Mouse (Mus musculus): ENCODE measurements around the gene Tmsb10. TPM values are rescaled to one million over a fixed set of nuclear protein-coding genes. Genes with fewer than 3 reads are reported as not detected.

The Tmsb10 gene
- polyA plus RNA-seq, 1 experiment from 2014 or later, result 3,130 TPM

DNA sequence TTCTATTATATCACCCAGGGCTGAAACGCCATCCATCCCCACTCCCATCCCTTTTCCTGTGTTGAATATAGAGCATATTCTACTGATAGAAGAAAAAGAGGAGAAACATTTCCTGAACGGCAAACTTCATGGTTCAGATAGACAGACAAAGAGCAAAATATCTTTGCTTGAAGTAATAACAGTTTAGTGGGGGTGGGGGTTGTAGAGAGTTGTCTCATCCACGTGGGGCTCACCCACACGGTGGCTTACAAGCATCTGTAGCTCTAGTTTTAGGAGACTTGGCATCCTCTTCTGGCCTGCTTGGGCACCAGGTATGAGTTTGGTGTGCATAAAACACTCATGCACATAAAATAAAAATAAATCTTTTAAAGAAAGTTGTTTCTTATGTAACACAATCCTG, 627 bp upstream of the Tmsb10 start:
- Histone ChIP-seq H3K27me3 (ENCODE audit: control insufficient read depth, insufficient read depth, low read length) (no peaks in the 10 kb centered on the region), H3K4me2 (ENCODE audit: low read depth) (peak overlapping the region; percentile 80), H3K9me3 (ENCODE audit: control insufficient read depth, low read length) (no peaks in the 10 kb centered on the region), H3K9ac (ENCODE audit: low read length) (peak overlapping the region; percentile 99), H3K4me3 (ENCODE audit: low read depth, low read length) (peak overlapping the region; percentile 94), H3K36me3 (ENCODE audit: control insufficient read depth, insufficient read depth, low read length) (no peaks in the 10 kb centered on the region), H3K4me1 (ENCODE audit: control insufficient read depth, insufficient read depth, low read length) (peaks cover 5% of the 10 kb centered on the region), H3K27ac (ENCODE audit: low read depth, low read length) (no peak overlapping the region)
- ATAC-seq (ENCODE audit: insufficient read depth, low FRiP score, low TSS enrichment), result no peak
- WGBS, result 42% methylated on average over 4 of the region's 4 CpGs
- no peak for DNase-seq (ENCODE audit: low spot score)

GRCm38 (mm10) chr6:72957676-72958641, 589 bp downstream of the Tmsb10 start:
- WGBS, result 0% methylated on average over 73 of the region's 75 CpGs
- H3K9me3 ChIP-seq (ENCODE audit: control insufficient read depth, low read length), result no peaks in the 10 kb centered on the region

GRCm38 (mm10) chr6:72957093-72957435, 1.5 kb downstream of the Tmsb10 start:
- Histone ChIP-seq H3K27me3 (ENCODE audit: control insufficient read depth, insufficient read depth, low read length) (no peaks in the 10 kb centered on the region), H3K4me1 (ENCODE audit: control insufficient read depth, insufficient read depth, low read length) (peaks cover 5% of the 10 kb centered on the region), H3K27ac (ENCODE audit: low read depth, low read length) (peak overlapping the region; percentile 60; the same call in 1 of the 2 replicates), H3K9ac (ENCODE audit: low read length) (peak overlapping the region; percentile 99), H3K9me3 (ENCODE audit: control insufficient read depth, low read length) (no peaks in the 10 kb centered on the region), H3K4me2 (ENCODE audit: low read depth) (peak overlapping the region; percentile 80), H3K4me3 (ENCODE audit: low read depth, low read length) (peak overlapping the region; percentile 94), H3K36me3 (ENCODE audit: control insufficient read depth, insufficient read depth, low read length) (no peaks in the 10 kb centered on the region)
- 1% methylated on average over 14 of the region's 14 CpGs for WGBS
- DNase-seq (ENCODE audit: low spot score) (no peak), ATAC-seq (ENCODE audit: insufficient read depth, low FRiP score, low TSS enrichment) (no peak)

More at GRCm38 (mm10) chr6:72957676-72958641, 589 bp downstream of the Tmsb10 start:
- Histone ChIP-seq H3K27me3 (ENCODE audit: control insufficient read depth, insufficient read depth, low read length) (no peaks in the 10 kb centered on the region), H3K4me1 (ENCODE audit: control insufficient read depth, insufficient read depth, low read length) (peaks cover 5% of the 10 kb centered on the region), H3K9ac (ENCODE audit: low read length) (peak overlapping the region; percentile 99), H3K27ac (ENCODE audit: low read depth, low read length) (peak overlapping the region; percentile 85), H3K4me2 (ENCODE audit: low read depth) (peak overlapping the region; percentile 80), H3K36me3 (ENCODE audit: control insufficient read depth, insufficient read depth, low read length) (no peaks in the 10 kb centered on the region), H3K4me3 (ENCODE audit: low read depth, low read length) (peak overlapping the region; percentile 94)
- DNase-seq (ENCODE audit: low spot score), result peak; percentile 91
- peak; percentile 84 for ATAC-seq (ENCODE audit: insufficient read depth, low FRiP score, low TSS enrichment)

- Histone ChIP-seq H3K36me3 (ENCODE audit: control insufficient read depth, insufficient read depth, low read length) (no peaks in the 10 kb centered on the region), H3K4me3 (ENCODE audit: low read depth, low read length) (peak overlapping the region; percentile 94), H3K4me2 (ENCODE audit: low read depth) (peak overlapping the region; percentile 80), H3K9ac (ENCODE audit: low read length) (peak overlapping the region; percentile 99), H3K9me3 (ENCODE audit: control insufficient read depth, low read length) (no peaks in the 10 kb centered on the region), H3K27ac (ENCODE audit: low read depth, low read length) (peak overlapping the region; percentile 60), H3K27me3 (ENCODE audit: control insufficient read depth, insufficient read depth, low read length) (no peaks in the 10 kb centered on the region), H3K4me1 (ENCODE audit: control insufficient read depth, insufficient read depth, low read length) (peaks cover 5% of the 10 kb centered on the region)
- under 1% methylated on average over 15 of the region's 15 CpGs for WGBS
- DNase-seq (ENCODE audit: low spot score) (peak; percentile 75), ATAC-seq (ENCODE audit: insufficient read depth, low FRiP score, low TSS enrichment) (peak; percentile 40)
Measured at GRCm38 (mm10) chr6:72956199-72957092, 2.1 kb downstream of the Tmsb10 start.

DNA sequence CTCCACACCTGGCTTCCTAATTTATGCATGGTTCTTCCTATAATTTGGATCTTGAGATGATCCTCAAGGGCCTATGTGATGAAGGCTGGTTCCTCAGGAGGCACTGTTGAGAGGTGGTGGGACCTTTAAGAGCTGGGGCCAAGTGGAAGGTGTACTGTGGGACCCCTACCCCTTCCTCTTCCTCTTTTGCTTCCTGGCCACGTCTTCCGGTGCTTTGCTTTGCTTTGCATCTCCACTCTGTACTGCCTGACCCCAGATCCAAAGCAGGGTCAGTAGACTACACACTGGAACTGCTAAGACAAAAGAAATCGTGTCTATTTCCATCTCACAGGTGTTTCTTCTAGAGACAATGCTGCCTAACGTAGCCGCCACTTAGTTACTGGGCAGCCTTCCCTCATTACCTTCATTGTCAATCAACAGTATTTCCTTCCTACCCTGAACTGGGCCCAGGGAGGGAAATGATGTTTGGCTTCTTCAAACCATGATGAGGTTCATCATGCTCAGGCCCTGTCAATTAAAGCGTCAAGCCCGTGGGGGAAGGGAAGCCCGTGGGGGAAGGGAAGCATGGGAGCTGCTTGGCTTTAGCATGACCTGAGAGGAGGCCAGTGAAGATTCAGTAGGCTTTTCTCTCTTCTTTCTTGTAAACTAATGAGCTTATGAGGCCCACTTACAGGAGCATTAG, 2.9 kb downstream of the Tmsb10 start:
- Histone ChIP-seq H3K9me3 (ENCODE audit: control insufficient read depth, low read length) (no peaks in the 10 kb centered on the region), H3K27me3 (ENCODE audit: control insufficient read depth, insufficient read depth, low read length) (no peaks in the 10 kb centered on the region), H3K27ac (ENCODE audit: low read depth, low read length) (peak overlapping the region; percentile 3; the same call in 1 of the 2 replicates), H3K4me2 (ENCODE audit: low read depth) (peak overlapping the region; percentile 80), H3K36me3 (ENCODE audit: control insufficient read depth, insufficient read depth, low read length) (no peaks in the 10 kb centered on the region), H3K4me1 (ENCODE audit: control insufficient read depth, insufficient read depth, low read length) (peaks cover 5% of the 10 kb centered on the region), H3K4me3 (ENCODE audit: low read depth, low read length) (peak overlapping the region; percentile 94), H3K9ac (ENCODE audit: low read length) (no peak overlapping the region)
- WGBS, result 52% methylated on average over 8 of the region's 8 CpGs
- ATAC-seq (ENCODE audit: insufficient read depth, low FRiP score, low TSS enrichment), result no peak
- peak; percentile 25 for DNase-seq (ENCODE audit: low spot score)

- DNase-seq (ENCODE audit: low spot score), result no peak
- Histone ChIP-seq H3K4me3 (ENCODE audit: low read depth, low read length) (no peak overlapping the region), H3K4me1 (ENCODE audit: control insufficient read depth, insufficient read depth, low read length) (peaks cover 5% of the 10 kb centered on the region), H3K36me3 (ENCODE audit: control insufficient read depth, insufficient read depth, low read length) (no peaks in the 10 kb centered on the region), H3K27me3 (ENCODE audit: control insufficient read depth, insufficient read depth, low read length) (no peaks in the 10 kb centered on the region), H3K9ac (ENCODE audit: low read length) (no peak overlapping the region), H3K27ac (ENCODE audit: low read depth, low read length) (no peak overlapping the region), H3K4me2 (ENCODE audit: low read depth) (no peak overlapping the region), H3K9me3 (ENCODE audit: control insufficient read depth, low read length) (no peaks in the 10 kb centered on the region)
- 78% methylated on average over 7 of the region's 7 CpGs for WGBS
- ATAC-seq (ENCODE audit: insufficient read depth, low FRiP score, low TSS enrichment), result no peak
Measured at GRCm38 (mm10) chr6:72954786-72955185, 3.8 kb downstream of the Tmsb10 start.

DNA sequence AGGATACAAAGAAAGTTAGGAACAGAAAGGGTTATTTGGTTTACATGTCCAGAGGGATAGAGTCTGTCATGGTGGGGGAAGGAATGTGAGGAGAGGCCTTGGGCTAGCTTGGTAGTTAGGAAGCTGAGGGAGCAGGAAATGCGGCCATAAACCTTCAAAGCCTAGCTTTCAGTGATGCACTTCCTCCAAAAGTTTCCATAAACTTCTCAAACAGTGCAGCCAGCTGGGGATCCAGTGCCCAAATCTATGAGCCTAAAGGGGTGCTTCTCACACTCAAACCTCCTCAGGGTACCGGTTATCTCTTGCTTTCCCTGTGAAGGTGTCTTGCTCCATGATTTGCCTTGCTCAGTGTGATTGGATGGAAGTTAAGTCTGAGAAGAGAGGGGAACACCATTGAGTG, 5.6 kb downstream of the Tmsb10 start:
- WGBS, result 85% methylated on average over 2 of the region's 2 CpGs
- Histone ChIP-seq H3K9ac (ENCODE audit: low read length) (no peak overlapping the region), H3K27ac (ENCODE audit: low read depth, low read length) (0 out of 2 replicates have a peak overlapping the region, but pooled peaks have one; percentile 3), H3K4me2 (ENCODE audit: low read depth) (no peak overlapping the region), H3K27me3 (ENCODE audit: control insufficient read depth, insufficient read depth, low read length) (no peaks in the 10 kb centered on the region), H3K9me3 (ENCODE audit: control insufficient read depth, low read length) (no peaks in the 10 kb centered on the region), H3K4me1 (ENCODE audit: control insufficient read depth, insufficient read depth, low read length) (peaks cover 5% of the 10 kb centered on the region; the same call in 1 of the 2 replicates), H3K4me3 (ENCODE audit: low read depth, low read length) (no peak overlapping the region), H3K36me3 (ENCODE audit: control insufficient read depth, insufficient read depth, low read length) (no peaks in the 10 kb centered on the region)
- ATAC-seq (ENCODE audit: insufficient read depth, low FRiP score, low TSS enrichment) (no peak), DNase-seq (ENCODE audit: low spot score) (no peak)

DNA sequence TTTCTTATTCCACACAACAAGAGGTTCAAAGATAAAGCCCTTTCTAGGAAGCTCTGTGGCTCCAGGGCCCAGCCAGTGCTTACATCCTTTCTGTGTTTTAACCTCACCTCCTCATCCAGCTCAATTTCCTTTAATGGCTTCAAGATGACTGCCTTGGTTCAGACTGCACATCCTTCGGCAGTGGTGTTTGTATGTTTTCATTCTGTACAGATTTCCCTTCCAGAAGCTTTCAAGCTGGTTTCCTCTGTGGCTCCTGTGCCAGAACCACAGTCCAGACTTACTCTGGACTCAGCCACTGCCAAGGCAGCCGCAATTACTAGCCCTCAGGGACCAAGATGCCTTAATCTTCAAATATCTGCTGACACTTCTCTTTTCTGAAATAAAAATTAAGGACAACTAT, 6.3 kb downstream of the Tmsb10 start:
- H3K9me3 ChIP-seq (ENCODE audit: control insufficient read depth, low read length), result no peaks in the 10 kb centered on the region
- H3K9ac ChIP-seq (ENCODE audit: low read length), result no peak overlapping the region
- H3K4me2 ChIP-seq (ENCODE audit: low read depth), result no peak overlapping the region
- DNase-seq (ENCODE audit: low spot score) (no peak), ATAC-seq (ENCODE audit: insufficient read depth, low FRiP score, low TSS enrichment) (no peak)
- WGBS, result 65% methylated on average over 2 of the region's 2 CpGs
- no peak overlapping the region for H3K4me3 ChIP-seq (ENCODE audit: low read depth, low read length)
- H3K36me3 ChIP-seq (ENCODE audit: control insufficient read depth, insufficient read depth, low read length), result no peaks in the 10 kb centered on the region
- peaks cover 5% of the 10 kb centered on the region; the same call in 1 of the 2 replicates for H3K4me1 ChIP-seq (ENCODE audit: control insufficient read depth, insufficient read depth, low read length)
- H3K27me3 ChIP-seq (ENCODE audit: control insufficient read depth, insufficient read depth, low read length), result no peaks in the 10 kb centered on the region
- H3K27ac ChIP-seq (ENCODE audit: low read depth, low read length), result no peak overlapping the region

All from neural tube, embryonic 11.5 days (tissue).